Mouse (Mus musculus) testis, adult 2 months (tissue): ENCODE results near the gene Kcnq4.

Source experiments
- CTCF ChIP-seq: fragments of 200-500 bp; IDR thresholded peaks from 2 replicates; pipeline ENCODE4 v1.5.1; 2012; ENCODE audit warnings: low read depth, mild to moderate bottlenecking, inconsistent platforms, low read length, moderate library complexity; ENCODE audit not compliant: control insufficient read depth, insufficient read depth, insufficient replicate concordance
- POLR2A ChIP-seq: fragments of 200-500 bp; IDR thresholded peaks from 2 replicates; pipeline ENCODE4 v1.6.1; 2012; ENCODE audit warnings: low read depth, mild to moderate bottlenecking, inconsistent platforms, low read length, moderate library complexity; ENCODE audit not compliant: control insufficient read depth

- TF ChIP-seq POLR2A, result no peak
- TF ChIP-seq CTCF, result no peak
Observed at GRCm38 (mm10) chr4:120683278-120683997, 65.0 kb downstream of the Kcnq4 start.
